Mouse (Mus musculus) C2C12 (cell line): Measurements from ENCODE around the gene Chrnd.

ENCODE experiments used
- CTCF ChIP-seq: IDR thresholded peaks from one replicate; pipeline ENCODE4 v1.5.1; 2011; ENCODE audit not compliant: control insufficient read depth, insufficient read depth, insufficient read length
- USF1 ChIP-seq: IDR thresholded peaks from one replicate; pipeline ENCODE4 v1.6.1; 2011; ENCODE audit warnings: low read depth, mild to moderate bottlenecking, control low read depth, moderate library complexity

- TF ChIP-seq CTCF = no peak
- TF ChIP-seq USF1 = no peak
These were observed 25.6 kb upstream of the Chrnd start for GRCm38 (mm10) chr1:87164796-87165184.
